Mouse (Mus musculus): ENCODE results near the gene Tuba3a. TPM values are rescaled to one million over a fixed set of nuclear protein-coding genes. Genes with fewer than 3 reads are reported as not detected.

The Tuba3a gene
- polyA plus RNA-seq, 1 experiment from 2014 or later: 0.16 TPM

DNA sequence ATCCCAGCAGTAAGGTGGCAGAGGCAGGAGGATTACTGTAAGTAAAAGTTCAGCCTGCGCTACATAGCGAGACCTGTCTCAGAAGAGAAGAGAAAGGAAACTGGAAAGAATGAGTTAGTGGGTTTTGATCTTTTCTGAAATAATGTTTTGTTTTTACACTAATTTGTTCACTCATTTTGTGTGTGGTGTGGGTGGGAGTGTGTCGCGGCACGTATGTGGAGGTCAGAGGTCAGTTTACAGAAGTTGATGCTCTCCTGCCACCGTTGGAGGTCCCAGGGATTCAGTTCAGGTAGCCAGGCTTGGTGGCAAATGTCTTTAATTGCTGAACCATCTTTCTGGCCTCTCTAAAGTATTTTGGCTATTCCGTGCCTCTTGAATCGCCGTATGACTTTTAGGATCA is 21.6 kb downstream of the Tuba3a start:
- ATAC-seq (ENCODE audit: extremely low read depth, insufficient number of reproducible peaks, low FRiP score, low TSS enrichment): no peak
- no peak overlapping the region for H3K4me2 ChIP-seq
- H3K27me3 ChIP-seq (replicated peaks): peaks cover 13% of the 10 kb centered on the region; the same call in 1 of the 2 replicates
- 81% methylated on average over 9 of the region's 9 CpGs for WGBS
- no peaks in the 10 kb centered on the region for H3K9me3 ChIP-seq
- H3K9ac ChIP-seq: no peak overlapping the region
- no peaks in the 10 kb centered on the region for H3K4me1 ChIP-seq
- no peaks in the 10 kb centered on the region for H3K36me3 ChIP-seq
- H3K27ac ChIP-seq (replicated peaks): no peak overlapping the region
- H3K4me3 ChIP-seq: no peak overlapping the region

DNA sequence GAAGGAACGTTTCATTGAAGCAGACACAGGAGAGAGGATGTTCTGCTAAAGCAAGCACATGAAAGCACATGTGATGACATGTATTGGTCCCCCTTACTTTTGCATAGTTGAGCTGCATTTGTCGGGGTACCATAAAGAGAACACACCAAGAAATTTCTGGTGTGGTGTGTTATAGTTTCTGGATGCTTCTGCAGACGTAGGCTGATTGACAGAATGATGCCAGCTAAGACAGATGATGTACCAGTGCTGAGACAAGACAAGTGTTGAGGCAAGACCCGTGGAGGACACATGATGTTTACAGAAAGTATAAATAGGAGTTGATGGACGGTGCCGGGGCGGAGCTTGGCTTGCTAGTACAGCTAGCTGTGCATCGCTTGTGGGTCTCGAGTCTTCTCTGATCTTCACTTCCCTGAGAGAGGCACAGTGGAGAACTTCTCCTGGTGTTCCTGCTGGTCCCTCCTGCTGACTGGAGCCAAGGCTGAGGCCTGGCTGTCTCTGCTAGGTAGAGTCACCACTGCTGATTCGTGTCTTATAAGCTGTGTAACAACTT is 25.8 kb downstream of the Tuba3a start:
- no peak overlapping the region for H3K27ac ChIP-seq (replicated peaks)
- 71% methylated on average over 10 of the region's 10 CpGs for WGBS
- ATAC-seq (ENCODE audit: extremely low read depth, insufficient number of reproducible peaks, low FRiP score, low TSS enrichment): no peak
- no peak overlapping the region for H3K4me2 ChIP-seq
- no peak overlapping the region for H3K9ac ChIP-seq
- no peaks in the 10 kb centered on the region for H3K9me3 ChIP-seq
- no peaks in the 10 kb centered on the region for H3K36me3 ChIP-seq
- no peak overlapping the region for H3K4me3 ChIP-seq
- no peaks in the 10 kb centered on the region for H3K4me1 ChIP-seq
- H3K27me3 ChIP-seq (replicated peaks): no peaks in the 10 kb centered on the region

GRCm38 (mm10) chr6:125256222-125256966 is 29.4 kb downstream of the Tuba3a start:
- Histone ChIP-seq H3K36me3 (no peaks in the 10 kb centered on the region), H3K9ac (no peak overlapping the region), H3K27me3 (replicated peaks) (no peaks in the 10 kb centered on the region), H3K27ac (replicated peaks) (no peak overlapping the region), H3K4me2 (no peak overlapping the region), H3K9me3 (no peaks in the 10 kb centered on the region), H3K4me3 (no peak overlapping the region), H3K4me1 (no peaks in the 10 kb centered on the region)
- WGBS: 67% methylated on average over 8 of the region's 8 CpGs
- ATAC-seq (ENCODE audit: extremely low read depth, insufficient number of reproducible peaks, low FRiP score, low TSS enrichment): no peak

DNA sequence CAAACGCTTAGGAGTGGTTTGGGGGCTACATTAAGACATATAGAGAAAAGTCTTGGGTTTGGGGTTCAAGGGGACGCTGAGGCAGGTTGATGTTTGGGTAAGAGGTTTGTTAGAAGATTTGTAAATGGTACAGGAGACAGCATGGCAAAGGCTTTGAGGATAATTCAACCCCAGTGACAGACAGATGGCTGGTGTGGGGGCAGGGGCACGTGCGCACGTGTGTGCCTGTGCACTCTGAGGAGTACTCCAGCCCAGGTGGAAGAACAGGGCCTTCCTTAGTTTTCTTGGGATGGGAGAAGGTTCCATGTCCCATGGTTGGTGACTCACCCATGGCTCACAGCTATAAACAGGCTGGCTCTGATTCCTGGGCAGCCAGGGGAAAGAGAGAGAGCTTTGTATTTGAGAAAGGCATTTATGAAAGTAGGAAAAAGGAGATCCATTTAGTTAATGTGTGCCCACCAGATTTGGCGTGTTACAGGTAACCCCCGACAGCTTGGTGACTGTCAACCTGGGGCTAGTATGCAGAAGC is 30.3 kb downstream of the Tuba3a start:
- Histone ChIP-seq H3K4me1 (no peaks in the 10 kb centered on the region), H3K9ac (no peak overlapping the region), H3K27ac (replicated peaks) (no peak overlapping the region), H3K36me3 (no peaks in the 10 kb centered on the region), H3K9me3 (no peaks in the 10 kb centered on the region), H3K4me3 (no peak overlapping the region), H3K4me2 (no peak overlapping the region), H3K27me3 (replicated peaks) (no peaks in the 10 kb centered on the region)
- 76% methylated on average over 7 of the region's 7 CpGs for WGBS
- no peak for ATAC-seq (ENCODE audit: extremely low read depth, insufficient number of reproducible peaks, low FRiP score, low TSS enrichment)

- Histone ChIP-seq H3K9me3 (no peaks in the 10 kb centered on the region), H3K4me2 (no peak overlapping the region), H3K27ac (replicated peaks) (no peak overlapping the region), H3K9ac (no peak overlapping the region), H3K27me3 (replicated peaks) (no peaks in the 10 kb centered on the region), H3K36me3 (no peaks in the 10 kb centered on the region), H3K4me1 (no peaks in the 10 kb centered on the region), H3K4me3 (no peak overlapping the region)
- ATAC-seq (ENCODE audit: extremely low read depth, insufficient number of reproducible peaks, low FRiP score, low TSS enrichment): no peak
- 70% methylated on average over 14 of the region's 14 CpGs for WGBS
These were observed 31.8 kb downstream of the Tuba3a start for GRCm38 (mm10) chr6:125253863-125254715.

GRCm38 (mm10) chr6:125252711-125253110 is 33.1 kb downstream of the Tuba3a start:
- H3K27me3 ChIP-seq (replicated peaks): no peaks in the 10 kb centered on the region
- no peak overlapping the region for H3K4me2 ChIP-seq
- H3K36me3 ChIP-seq: no peaks in the 10 kb centered on the region
- ATAC-seq (ENCODE audit: extremely low read depth, insufficient number of reproducible peaks, low FRiP score, low TSS enrichment): no peak
- no peaks in the 10 kb centered on the region for H3K4me1 ChIP-seq
- H3K27ac ChIP-seq (replicated peaks): no peak overlapping the region
- H3K9ac ChIP-seq: no peak overlapping the region
- no peak overlapping the region for H3K4me3 ChIP-seq
- 79% methylated on average over 8 of the region's 8 CpGs for WGBS
- H3K9me3 ChIP-seq: no peaks in the 10 kb centered on the region

DNA sequence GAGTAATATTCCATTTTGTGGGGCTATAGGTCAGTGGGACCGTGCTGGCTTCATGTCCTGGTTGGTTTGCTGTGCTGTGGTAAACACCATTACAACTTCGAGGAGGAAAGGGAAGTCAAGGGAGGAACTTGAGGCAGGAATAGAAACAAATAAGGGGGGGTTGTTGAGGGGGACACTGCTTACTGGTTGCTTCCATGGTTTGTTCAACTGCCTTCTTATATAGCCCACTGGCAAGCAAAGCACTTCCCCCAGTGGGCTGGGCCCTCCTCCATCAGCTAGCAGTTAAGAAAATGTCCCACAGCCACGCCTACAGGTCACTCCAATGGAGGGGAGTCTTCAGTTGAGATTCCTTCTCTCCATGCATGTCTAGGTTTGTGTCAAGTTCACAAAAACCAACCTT is 33.6 kb downstream of the Tuba3a start:
- WGBS: 78% methylated on average over 3 of the region's 3 CpGs
- Histone ChIP-seq H3K27ac (replicated peaks) (no peak overlapping the region), H3K4me3 (no peak overlapping the region), H3K9ac (no peak overlapping the region), H3K36me3 (no peaks in the 10 kb centered on the region), H3K4me2 (no peak overlapping the region), H3K9me3 (no peaks in the 10 kb centered on the region), H3K4me1 (no peaks in the 10 kb centered on the region), H3K27me3 (replicated peaks) (no peaks in the 10 kb centered on the region)
- ATAC-seq (ENCODE audit: extremely low read depth, insufficient number of reproducible peaks, low FRiP score, low TSS enrichment): no peak

GRCm38 (mm10) chr6:125244551-125244950 is 41.3 kb downstream of the Tuba3a start:
- no peaks in the 10 kb centered on the region for H3K27me3 ChIP-seq (replicated peaks)
- no peaks in the 10 kb centered on the region for H3K9me3 ChIP-seq
- H3K36me3 ChIP-seq: no peaks in the 10 kb centered on the region
- no peaks in the 10 kb centered on the region for H3K4me1 ChIP-seq
- WGBS: 13% methylated on average over 1 of the region's 1 CpGs
- H3K4me2 ChIP-seq: no peak overlapping the region
- no peak overlapping the region for H3K27ac ChIP-seq (replicated peaks)
- H3K4me3 ChIP-seq: no peak overlapping the region
- H3K9ac ChIP-seq: no peak overlapping the region
- ATAC-seq (ENCODE audit: extremely low read depth, insufficient number of reproducible peaks, low FRiP score, low TSS enrichment): no peak

DNA sequence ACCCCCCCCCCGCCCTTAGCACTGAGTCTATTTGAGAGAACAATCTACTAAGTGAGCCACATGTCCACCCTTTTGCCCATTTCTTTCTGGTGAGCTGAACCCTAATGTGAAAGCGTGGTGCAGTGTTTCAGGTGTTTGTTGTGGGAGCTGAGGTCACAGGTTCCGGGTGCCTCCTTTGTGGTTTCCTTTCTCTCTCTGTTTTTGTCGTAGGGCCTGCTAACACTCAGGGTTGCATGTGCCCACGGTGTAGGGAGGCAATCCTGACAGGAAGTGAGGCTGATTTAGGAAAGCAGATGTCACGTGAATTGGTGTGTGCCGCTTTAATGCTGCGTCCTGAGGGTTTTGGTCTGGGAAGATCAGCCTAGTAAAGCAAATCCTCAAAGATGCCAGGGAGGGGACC is 44.3 kb downstream of the Tuba3a start:
- Histone ChIP-seq H3K4me2 (no peak overlapping the region), H3K27me3 (replicated peaks) (no peaks in the 10 kb centered on the region), H3K9ac (no peak overlapping the region), H3K27ac (replicated peaks) (no peak overlapping the region), H3K4me3 (no peak overlapping the region), H3K4me1 (no peaks in the 10 kb centered on the region), H3K36me3 (no peaks in the 10 kb centered on the region), H3K9me3 (no peaks in the 10 kb centered on the region)
- WGBS: 76% methylated on average over 8 of the region's 8 CpGs
- ATAC-seq (ENCODE audit: extremely low read depth, insufficient number of reproducible peaks, low FRiP score, low TSS enrichment): no peak

DNA sequence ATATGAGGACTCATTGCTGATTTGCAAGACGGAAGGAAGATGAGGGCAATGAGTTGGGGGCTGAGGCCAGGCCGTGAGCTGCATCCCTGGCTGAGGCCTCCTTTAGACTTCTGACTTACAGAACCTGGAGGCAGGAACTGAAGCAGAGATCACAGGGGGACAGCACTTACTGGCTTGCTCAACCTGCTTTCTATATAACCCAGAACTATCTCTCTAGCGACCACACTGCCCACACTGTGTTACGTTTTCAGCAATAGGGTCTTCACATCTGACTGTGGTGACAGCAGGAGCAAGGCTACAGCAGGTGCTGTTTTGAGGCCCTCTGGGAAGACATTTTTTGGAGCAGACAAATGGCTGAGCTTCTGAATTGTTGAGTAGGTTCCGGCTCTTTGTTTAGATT is 45.2 kb downstream of the Tuba3a start:
- H3K4me2 ChIP-seq: no peak overlapping the region
- no peak overlapping the region for H3K4me3 ChIP-seq
- no peak overlapping the region for H3K9ac ChIP-seq
- ATAC-seq (ENCODE audit: extremely low read depth, insufficient number of reproducible peaks, low FRiP score, low TSS enrichment): no peak
- 74% methylated on average over 5 of the region's 5 CpGs for WGBS
- no peaks in the 10 kb centered on the region for H3K27me3 ChIP-seq (replicated peaks)
- H3K4me1 ChIP-seq: no peaks in the 10 kb centered on the region
- H3K9me3 ChIP-seq: no peaks in the 10 kb centered on the region
- H3K36me3 ChIP-seq: no peaks in the 10 kb centered on the region
- no peak overlapping the region for H3K27ac ChIP-seq (replicated peaks)

DNA sequence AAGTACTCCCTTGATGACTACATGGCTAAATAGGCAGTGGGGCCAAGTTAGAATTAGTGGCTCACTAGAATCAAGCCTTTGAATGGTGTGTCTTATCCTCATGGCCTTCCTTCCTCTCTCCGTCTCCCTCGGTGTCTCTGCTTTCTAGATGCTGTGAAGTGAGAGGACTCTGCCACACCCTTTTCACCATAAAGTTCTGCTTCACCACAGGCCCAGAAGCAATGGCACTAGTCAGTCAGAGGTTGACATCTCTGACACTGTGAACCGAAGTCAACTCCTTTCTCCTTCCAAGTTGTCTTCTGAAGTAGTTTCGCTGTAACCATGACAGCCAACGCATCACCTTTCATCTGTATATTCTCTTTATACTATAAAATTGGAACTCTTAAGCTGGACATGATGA is 46.3 kb downstream of the Tuba3a start:
- H3K4me1 ChIP-seq: peaks cover 4% of the 10 kb centered on the region
- 85% methylated on average over 5 of the region's 5 CpGs for WGBS
- H3K9ac ChIP-seq: no peak overlapping the region
- no peaks in the 10 kb centered on the region for H3K27me3 ChIP-seq (replicated peaks)
- no peak overlapping the region for H3K4me2 ChIP-seq
- no peak for ATAC-seq (ENCODE audit: extremely low read depth, insufficient number of reproducible peaks, low FRiP score, low TSS enrichment)
- H3K27ac ChIP-seq (replicated peaks): no peak overlapping the region
- no peak overlapping the region for H3K4me3 ChIP-seq
- no peaks in the 10 kb centered on the region for H3K36me3 ChIP-seq
- no peaks in the 10 kb centered on the region for H3K9me3 ChIP-seq
